In the genomic region with DNA sequence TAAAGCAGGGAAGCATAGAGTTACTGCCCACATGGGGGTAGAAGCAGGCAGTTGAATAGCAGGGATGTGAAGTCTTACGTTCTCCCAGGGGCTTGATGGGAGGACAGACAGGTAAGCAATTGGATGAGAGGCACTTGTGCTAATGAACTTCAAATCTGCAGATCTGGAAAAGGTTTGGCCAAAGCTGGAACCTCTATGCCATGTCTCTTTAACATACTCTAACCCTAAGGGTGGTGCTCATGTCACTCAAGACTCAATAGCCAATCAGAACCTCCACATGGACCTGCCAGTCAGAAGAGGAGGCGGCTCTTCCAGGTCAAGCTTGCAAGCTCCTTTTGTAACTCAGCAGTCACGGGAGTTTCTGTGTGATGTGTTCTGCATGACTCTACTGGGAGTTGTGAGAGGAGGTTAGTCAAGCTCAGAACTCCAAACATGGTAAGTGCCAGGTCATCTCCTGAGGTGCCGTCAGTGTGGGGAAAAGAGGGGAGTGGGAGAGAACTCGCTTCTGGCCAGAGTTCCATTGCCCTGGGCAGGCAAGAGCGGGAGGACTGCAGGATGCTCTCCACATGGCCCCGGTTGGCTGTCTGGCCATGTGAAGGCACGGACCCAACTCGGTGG, we compare ENCODE assay signal across 8 mouse cellular contexts. TPM values are rescaled to one million over a fixed set of nuclear protein-coding genes. Genes with fewer than 3 reads are reported as not detected.
A peak's percentile ranks its signal among the peaks of the same experiment; 100 is the strongest.
DNase-seq lines count a peak whose midpoint lies in the region; TF ChIP-seq lines count a peak whose summit lies in the region.
"Not testable (repeated sequence)": the region's sequence is repeated elsewhere in the genome, so short reads cannot be mapped to it uniquely, and the experiment has no call there.

A gene (plus strand): TSS at position 348 of the 618 bp plus-strand sequence.

- peak within 1 kb of the TSS; percentile 54 for H3K4me3 ChIP-seq in embryonic fibroblast, embryonic 13.5 days (ENCODE audit: insufficient read depth, low read length)

- H3K4me1 ChIP-seq in embryonic fibroblast, embryonic 13.5 days (ENCODE audit: control insufficient read depth, insufficient read depth, low read length): not testable (repeated sequence)

- not testable (repeated sequence) for TF ChIP-seq CTCF in embryonic fibroblast, embryonic 13.5 days (IDR thresholded peaks at IDR 0.05; ENCODE audit: borderline replicate concordance, insufficient read depth, low read length)

- H3K27ac ChIP-seq in embryonic fibroblast, embryonic 13.5 days (ENCODE audit: insufficient read depth, low read length): not testable (repeated sequence)

- peak; percentile 41; the same call in 1 of the 2 replicates for TF ChIP-seq POLR2A in embryonic fibroblast, embryonic 13.5 days (IDR thresholded peaks at IDR 0.05; ENCODE audit: low read depth, low read length)

- DNase-seq in adrenal gland, postnatal 4 days (ENCODE audit: low spot score in 2 of 2): not testable (repeated sequence)
- DNase-seq in heart, adult 9 months (ENCODE audit: low spot score in 2 of 2): peak; percentile 70 to 78
- peak; percentile 72 for DNase-seq in kidney, adult 18-20 months
- peak; percentile 42 to 77 for DNase-seq in left cerebral cortex, adult 9 months (ENCODE audit: low spot score in 2 of 2)
- peak; percentile 50 for DNase-seq in lung, postnatal 25 days (ENCODE audit: low spot score)
- DNase-seq in right cerebral cortex, adult 18-20 months: peak; percentile 64
- DNase-seq in urinary bladder, postnatal 4 days (ENCODE audit: low spot score in 2 of 2): peak; percentile 29 to 56

RNA-seq across cellular contexts. Expression of the gene that starts here (rescaled TPM):
- 10 to 100 TPM; 26.3 to 27.5 TPM for total RNA-seq in adrenal gland, postnatal 4 days (2021)
- 4.3 and 5.5 TPM in 2 replicates for polyA plus RNA-seq in embryonic fibroblast, embryonic 13.5 days (2011; ENCODE audit: insufficient read length, low read depth, missing spikeins)
